Mouse (Mus musculus) kidney, adult 2 months (tissue): ENCODE measurements around the gene Epb41. TPM values are rescaled to one million over a fixed set of nuclear protein-coding genes. Genes with fewer than 3 reads are reported as not detected.

Experiments
- DNase-seq: peaks from one replicate; pipeline ENCODE4 v3.0.0; 2021
- H3K27ac ChIP-seq: fragments of 200-500 bp; 2 replicates; pipeline ENCODE4 v1.5.1; 2012; ENCODE audit warnings: low read depth, low read length, control low read depth, inconsistent platforms; ENCODE audit not compliant: insufficient read depth
- H3K27me3 ChIP-seq: fragments of 200-500 bp; replicated peaks from 2 replicates; pipeline ENCODE4 v1.6.1; 2012; ENCODE audit warnings: mild to moderate bottlenecking, moderate library complexity, low read length, inconsistent platforms; ENCODE audit not compliant: control insufficient read depth, insufficient read depth
- H3K36me3 ChIP-seq: fragments of 200-500 bp; 2 replicates; pipeline ENCODE4 v1.6.1; 2012; ENCODE audit warnings: mild to moderate bottlenecking, moderate library complexity, low read length, inconsistent platforms; ENCODE audit not compliant: control insufficient read depth, insufficient read depth
- H3K4me1 ChIP-seq: fragments of 200-500 bp; 2 replicates; pipeline ENCODE4 v1.6.1; 2011; ENCODE audit warnings: low read length; ENCODE audit not compliant: control insufficient read depth, insufficient read depth
- H3K4me3 ChIP-seq: fragments of 200-500 bp; 2 replicates; pipeline ENCODE4 v1.5.1; 2011; ENCODE audit warnings: mild to moderate bottlenecking, low read depth, low read length, control low read depth; ENCODE audit not compliant: insufficient read depth
- CTCF ChIP-seq: fragments of 200-500 bp; conservative IDR thresholded peaks from 2 replicates; pipeline ENCODE4 v1.5.1; 2011; ENCODE audit warnings: low read depth, mild to moderate bottlenecking, control low read depth, low read length, moderate library complexity, mixed read lengths; ENCODE audit not compliant: insufficient read depth, insufficient read length
- POLR2A ChIP-seq: fragments of 200-500 bp; IDR thresholded peaks from one replicate; pipeline ENCODE4 v1.6.1; 2011; ENCODE audit warnings: low read depth, low read length, control low read depth
- WGBS: fragments of 180-500 bp; shearing (Covaris S2); methylation state at CpG from one replicate; pipeline ENCODE4 v1.1.7; 2018; 5-methylcytosine and 5-hydroxymethylcytosine counted together
- polyA plus RNA-seq: library from polyadenylated mRNA; depleted of rRNA; stranded (reverse); fragments of >200 nt; gene quantifications from 2 replicates; pipeline ENCODE4 v1.2.3, GENCODE M21; 2012

Gene Epb41
- polyA plus RNA-seq, 1 experiment = 73.8 TPM

GRCm38 (mm10) chr4:132029851-132030741, 45.0 kb downstream of the Epb41 start:
- no peaks in the 10 kb centered on the region for H3K36me3 ChIP-seq
- H3K4me3 ChIP-seq = no peak overlapping the region
- no peak for TF ChIP-seq CTCF
- TF ChIP-seq POLR2A = no peak
- WGBS = 53% methylated on average over 10 of the region's 10 CpGs
- H3K4me1 ChIP-seq = peaks cover 3% of the 10 kb centered on the region; the same call in 1 of the 2 replicates
- no peaks in the 10 kb centered on the region for H3K27me3 ChIP-seq
- no peak overlapping the region for H3K27ac ChIP-seq
- DNase-seq = no peak

GRCm38 (mm10) chr4:132027806-132028205, 47.3 kb downstream of the Epb41 start:
- Histone ChIP-seq H3K27me3 (no peaks in the 10 kb centered on the region), H3K4me3 (no peak overlapping the region), H3K36me3 (peaks cover 1% of the 10 kb centered on the region; the same call in 1 of the 2 replicates), H3K4me1 (peaks cover 3% of the 10 kb centered on the region; the same call in 1 of the 2 replicates), H3K27ac (no peak overlapping the region)
- TF ChIP-seq POLR2A (no peak), CTCF (no peak)
- 91% methylated on average over 1 of the region's 1 CpGs for WGBS
- DNase-seq = peak; percentile 39

- no peaks in the 10 kb centered on the region for H3K27me3 ChIP-seq
- TF ChIP-seq CTCF (no peak), POLR2A (no peak)
Measured at GRCm38 (mm10) chr4:132027167-132027566, 48.0 kb downstream of the Epb41 start.

GRCm38 (mm10) chr4:132025738-132026527, 49.2 kb downstream of the Epb41 start:
- Histone ChIP-seq H3K4me3 (no peak overlapping the region), H3K27me3 (no peaks in the 10 kb centered on the region), H3K36me3 (peaks cover 1% of the 10 kb centered on the region; the same call in 1 of the 2 replicates), H3K27ac (no peak overlapping the region), H3K4me1 (peaks cover 3% of the 10 kb centered on the region; the same call in 1 of the 2 replicates)
- no peak for DNase-seq
- WGBS = 58% methylated on average over 5 of the region's 5 CpGs
- no peak for TF ChIP-seq POLR2A
- TF ChIP-seq CTCF = no peak

More at GRCm38 (mm10) chr4:132027167-132027566, 48.0 kb downstream of the Epb41 start:
- H3K4me1 ChIP-seq = peaks cover 3% of the 10 kb centered on the region; the same call in 1 of the 2 replicates
- 77% methylated on average over 6 of the region's 6 CpGs for WGBS
- H3K36me3 ChIP-seq = peaks cover 1% of the 10 kb centered on the region; the same call in 1 of the 2 replicates
- H3K4me3 ChIP-seq = no peak overlapping the region
- no peak overlapping the region for H3K27ac ChIP-seq
- no peak for DNase-seq

GRCm38 (mm10) chr4:132025264-132025663, 49.9 kb downstream of the Epb41 start:
- TF ChIP-seq POLR2A (no peak), CTCF (no peak)
- Histone ChIP-seq H3K27me3 (no peaks in the 10 kb centered on the region), H3K36me3 (peaks cover 1% of the 10 kb centered on the region; the same call in 1 of the 2 replicates), H3K4me3 (no peak overlapping the region), H3K4me1 (peaks cover under 1% of the 10 kb centered on the region; the same call in 1 of the 2 replicates), H3K27ac (no peak overlapping the region)
- WGBS = 77% methylated on average over 2 of the region's 2 CpGs
- no peak for DNase-seq

GRCm38 (mm10) chr4:132023816-132024215, 51.3 kb downstream of the Epb41 start:
- DNase-seq = no peak
- H3K4me3 ChIP-seq = no peak overlapping the region

GRCm38 (mm10) chr4:132022639-132023038, 52.5 kb downstream of the Epb41 start:
- peak; percentile 32 for TF ChIP-seq CTCF
- TF ChIP-seq POLR2A = no peak
- no peak for DNase-seq
- no peaks in the 10 kb centered on the region for H3K4me1 ChIP-seq
- peaks cover 1% of the 10 kb centered on the region; the same call in 1 of the 2 replicates for H3K36me3 ChIP-seq
- H3K27me3 ChIP-seq = no peaks in the 10 kb centered on the region; the same call in 1 of the 2 replicates
- H3K27ac ChIP-seq = no peak overlapping the region
- H3K4me3 ChIP-seq = no peak overlapping the region
- 97% methylated on average over 4 of the region's 4 CpGs for WGBS

More at GRCm38 (mm10) chr4:132023816-132024215, 51.3 kb downstream of the Epb41 start:
- Histone ChIP-seq H3K27me3 (no peaks in the 10 kb centered on the region), H3K27ac (no peak overlapping the region), H3K36me3 (peaks cover 1% of the 10 kb centered on the region; the same call in 1 of the 2 replicates), H3K4me1 (no peaks in the 10 kb centered on the region)
- no peak for TF ChIP-seq POLR2A
- TF ChIP-seq CTCF = no peak
- WGBS = 95% methylated on average over 2 of the region's 2 CpGs
